Mouse (Mus musculus) urinary bladder, postnatal 14 days (tissue): ENCODE results near the gene Wfdc5.

ENCODE experiments used
- DNase-seq: peaks from one replicate; pipeline ENCODE4 v3.0.0; 2021; ENCODE audit warnings: low spot score

The Wfdc5 gene

DNA sequence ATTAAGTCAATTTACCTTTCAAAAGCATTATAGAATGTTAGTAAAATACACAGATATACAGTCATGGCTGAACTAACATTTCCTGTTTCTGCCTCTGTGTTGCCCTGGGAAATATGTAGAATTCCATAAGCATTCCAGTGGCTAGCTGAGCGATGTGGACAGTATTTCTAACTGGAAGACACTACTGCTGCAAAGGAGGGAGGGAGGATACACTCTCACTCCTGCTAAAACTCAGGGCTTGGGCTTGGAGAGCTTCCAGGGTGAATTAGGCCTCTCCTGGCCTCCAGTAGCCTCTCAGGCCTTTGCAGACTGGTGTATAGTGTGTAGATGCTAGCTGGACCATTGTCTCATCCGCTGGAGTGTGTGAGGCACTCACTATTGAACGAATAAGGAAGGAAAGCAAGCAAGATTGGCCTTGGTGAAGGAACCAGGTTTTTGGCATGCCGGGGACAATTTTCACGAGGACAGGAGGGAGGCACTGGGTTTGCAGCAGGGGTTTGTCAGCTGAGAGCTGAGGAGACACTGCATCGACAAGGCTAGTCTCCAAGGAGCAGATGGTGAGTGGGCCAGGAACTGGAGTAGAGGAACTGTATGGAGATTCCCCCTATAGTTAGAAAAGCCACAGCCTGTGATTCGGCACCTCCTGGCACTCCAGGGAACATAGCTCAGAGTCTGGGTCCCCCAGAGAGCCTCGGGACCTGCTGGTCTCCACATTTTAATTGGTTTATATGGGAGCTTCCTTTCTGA is 7.7 kb downstream of the Wfdc5 start:
- DNase-seq, result no peak

DNA sequence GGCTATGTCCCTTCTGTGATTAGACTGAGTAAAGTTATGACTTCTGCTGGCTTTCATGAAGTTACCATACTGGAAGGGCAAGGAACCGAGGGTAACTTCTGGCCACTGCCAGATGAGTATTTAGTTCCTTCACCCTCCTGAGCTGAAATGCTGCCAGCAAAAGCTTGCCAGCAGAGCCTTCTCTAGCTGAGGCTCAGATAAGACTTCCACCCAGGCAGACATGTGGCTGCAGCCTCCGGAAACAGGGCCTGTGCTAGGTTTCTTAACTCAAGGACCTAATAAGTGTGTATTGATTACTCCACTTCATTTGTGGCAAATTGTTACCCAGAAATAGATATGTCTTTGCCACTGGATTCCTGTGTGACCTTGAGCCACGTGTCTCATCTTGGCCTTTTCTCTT is 9.1 kb downstream of the Wfdc5 start:
- DNase-seq, result peak; percentile 48

DNA sequence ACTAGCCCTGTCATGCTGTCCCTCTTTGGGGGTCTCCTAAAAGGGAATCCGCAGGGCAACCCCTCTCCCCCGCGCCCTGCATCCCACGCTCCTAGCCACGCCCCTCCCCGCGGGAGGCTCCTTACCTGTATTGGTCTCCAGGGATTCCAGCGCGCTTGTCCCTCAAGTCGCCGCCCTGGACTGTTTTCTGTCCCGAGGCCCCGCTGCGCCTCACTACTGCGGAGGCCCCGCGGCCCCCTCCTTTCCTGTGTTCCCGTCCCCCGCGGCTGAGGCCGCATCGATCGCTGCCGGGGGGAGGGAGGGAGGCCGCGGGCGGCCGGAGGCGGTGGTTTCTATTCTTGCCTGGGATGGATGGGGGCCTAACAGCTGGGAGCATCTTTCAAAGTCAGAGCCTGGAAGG is 11.6 kb downstream of the Wfdc5 start, which contains the start of gene Kcns1:
Kcns1 (minus strand) TSS at position 212 of the 400 bp plus-strand sequence.
- DNase-seq, result no peak

DNA sequence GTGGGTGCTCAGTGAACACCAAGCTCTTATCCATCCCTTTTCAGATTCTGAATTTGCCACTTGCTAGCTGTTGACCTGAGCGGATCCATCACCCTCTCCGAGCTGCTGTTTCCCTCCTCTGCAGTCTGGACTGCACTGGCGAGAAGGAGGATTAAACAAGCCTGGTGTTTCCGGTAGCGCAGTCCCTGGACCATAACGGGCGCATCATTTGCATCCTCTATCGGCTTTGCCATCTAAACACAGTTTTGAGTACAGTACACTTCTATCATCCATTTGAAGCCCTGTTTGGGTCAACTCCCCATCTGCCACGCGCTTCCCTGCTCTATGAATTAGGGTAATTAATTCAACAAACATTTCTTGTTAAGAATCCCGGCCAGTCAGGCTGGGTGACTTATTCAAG is 12.2 kb downstream of the Wfdc5 start:
- DNase-seq, result no peak

DNA sequence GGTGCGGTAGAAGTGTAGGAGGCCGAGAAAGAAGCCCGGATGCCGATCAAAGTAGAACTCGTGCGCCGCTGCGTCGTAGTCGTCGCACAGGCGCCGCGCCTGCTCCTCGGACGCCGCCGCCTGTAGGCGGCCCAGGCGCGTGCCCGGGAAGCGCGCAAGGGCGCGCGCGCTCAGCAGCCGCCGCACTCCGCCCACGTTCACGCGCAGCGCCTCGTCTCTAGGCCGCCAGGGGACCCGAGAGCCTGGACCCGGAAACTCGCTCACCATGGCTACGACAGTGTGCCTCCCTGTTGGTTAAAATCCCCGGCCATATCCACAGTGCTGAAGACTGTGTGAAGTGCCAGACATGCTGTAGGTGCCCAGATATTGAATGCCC is 14.0 kb downstream of the Wfdc5 start:
- DNase-seq, result no peak

DNA sequence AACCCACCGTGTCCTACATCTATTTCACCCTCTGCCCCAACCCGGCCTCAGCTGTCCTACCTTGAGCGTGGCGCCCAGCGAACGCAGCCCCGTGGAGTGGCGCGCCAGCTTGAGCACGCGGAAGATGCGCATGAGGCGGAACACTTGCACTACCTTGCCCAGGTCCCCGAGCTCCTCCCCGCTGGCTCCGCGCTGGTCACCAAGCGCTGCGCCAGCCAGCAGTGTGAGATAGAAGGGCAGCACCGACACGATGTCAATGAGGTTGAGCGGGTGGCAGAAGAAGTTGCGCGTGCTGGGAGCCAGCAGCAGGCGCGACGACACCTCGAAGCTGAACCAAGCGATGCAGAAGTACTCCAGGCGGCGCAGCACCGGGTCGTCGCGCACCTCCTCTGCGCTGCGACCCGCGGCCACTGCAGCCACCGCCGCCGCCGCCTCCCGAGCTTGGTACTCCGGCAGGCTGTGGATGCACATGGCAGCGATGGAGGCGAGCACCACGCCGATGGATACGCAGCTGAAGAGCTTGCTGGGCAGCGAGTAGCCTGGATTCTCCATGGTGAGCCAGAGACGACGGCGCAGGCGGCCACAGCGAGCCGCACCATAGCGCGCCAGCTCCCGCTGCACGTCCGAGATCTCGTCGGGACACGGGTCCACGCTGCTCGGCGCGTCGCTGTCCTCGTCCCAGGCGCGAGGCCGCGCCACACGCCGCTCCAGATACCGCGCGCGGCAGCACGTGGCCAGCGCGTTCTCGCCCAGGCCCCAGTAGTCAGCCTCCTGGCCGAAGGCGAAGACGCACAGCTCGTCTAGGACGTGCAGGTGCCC is 14.6 kb downstream of the Wfdc5 start:
- no peak for DNase-seq

DNA sequence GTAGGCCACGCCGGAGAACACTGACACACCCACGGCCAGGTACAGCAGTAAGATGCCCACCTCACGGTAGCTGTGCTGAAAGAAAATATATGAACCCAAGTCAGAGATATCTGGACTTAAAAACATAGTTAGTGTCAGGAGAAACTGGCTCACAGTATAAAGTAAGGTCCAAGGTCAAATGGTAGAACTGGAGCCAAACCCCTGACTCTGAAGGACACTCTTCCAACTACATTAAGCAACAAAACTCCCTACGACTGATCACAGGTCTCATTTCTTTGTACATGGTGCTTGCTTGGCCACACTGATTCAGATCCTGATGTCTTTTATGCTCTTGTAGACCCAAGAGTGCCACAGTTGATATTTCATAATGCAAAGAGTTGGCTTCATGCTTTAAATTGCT is 17.6 kb downstream of the Wfdc5 start:
- DNase-seq, result no peak

DNA sequence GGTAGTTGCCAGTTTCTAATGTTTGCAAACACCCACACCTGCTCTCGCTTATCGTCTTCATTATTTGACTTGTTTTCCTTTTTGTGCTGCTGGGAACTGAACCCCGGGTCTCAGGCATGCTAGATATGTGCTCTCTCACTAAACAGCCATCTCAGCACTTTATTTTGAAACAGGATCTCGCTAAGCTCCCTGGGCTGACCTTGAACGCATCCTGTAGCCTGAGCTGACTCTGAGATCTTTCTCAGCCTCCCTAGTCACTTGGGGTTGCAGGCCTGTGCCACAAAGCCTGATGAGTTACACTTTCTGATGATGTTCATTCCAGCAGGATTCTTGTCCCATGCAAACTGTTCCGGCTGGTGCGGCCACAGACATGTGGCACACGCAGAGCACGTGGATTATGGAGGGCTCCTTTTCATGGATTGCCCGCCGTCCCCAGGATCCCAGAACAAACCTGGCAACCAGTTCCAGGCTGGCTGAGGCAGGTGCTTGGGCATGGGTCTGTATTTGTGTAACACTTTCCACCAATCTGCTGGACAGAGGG is 21.0 kb downstream of the Wfdc5 start:
- DNase-seq, result no peak

DNA sequence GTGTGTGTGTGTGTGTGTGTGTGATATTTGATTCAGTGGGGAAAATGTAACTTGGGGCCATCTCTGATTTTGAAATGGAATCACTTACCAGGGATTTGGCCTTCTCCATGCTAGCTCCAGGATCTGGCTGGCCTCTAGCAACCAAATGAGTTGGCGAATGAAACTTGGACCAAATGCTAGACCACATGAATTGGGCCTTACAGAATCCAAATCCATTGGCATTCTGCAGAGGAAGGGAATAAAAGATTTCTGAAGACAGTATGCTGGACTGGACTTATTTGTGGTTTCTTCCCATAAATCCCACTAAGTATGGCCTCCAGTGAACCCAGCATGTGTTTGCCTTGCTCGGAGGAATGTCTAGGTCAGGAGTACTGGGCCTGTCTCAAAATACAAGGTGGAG is 23.7 kb downstream of the Wfdc5 start:
- no peak for DNase-seq

DNA sequence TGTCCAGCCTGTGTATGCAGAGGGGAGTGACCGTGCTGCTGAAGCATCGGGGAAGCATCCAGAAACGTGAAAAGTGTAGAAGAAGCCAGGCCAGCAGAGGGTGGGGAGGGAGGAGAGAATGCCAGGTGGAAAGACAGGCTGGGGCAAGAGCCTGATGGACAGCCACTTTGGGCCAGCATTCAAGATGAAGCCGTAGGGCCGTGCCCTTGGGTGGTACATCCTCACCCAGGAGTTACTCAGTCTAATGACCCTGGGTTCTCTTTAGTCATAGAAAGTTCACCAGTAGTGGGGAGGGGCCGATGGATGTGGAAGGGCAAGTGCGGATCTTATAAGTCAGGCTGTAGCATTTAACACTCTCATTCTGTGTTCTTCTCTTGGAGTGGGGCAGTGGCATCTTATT is 26.4 kb downstream of the Wfdc5 start:
- DNase-seq, result no peak

DNA sequence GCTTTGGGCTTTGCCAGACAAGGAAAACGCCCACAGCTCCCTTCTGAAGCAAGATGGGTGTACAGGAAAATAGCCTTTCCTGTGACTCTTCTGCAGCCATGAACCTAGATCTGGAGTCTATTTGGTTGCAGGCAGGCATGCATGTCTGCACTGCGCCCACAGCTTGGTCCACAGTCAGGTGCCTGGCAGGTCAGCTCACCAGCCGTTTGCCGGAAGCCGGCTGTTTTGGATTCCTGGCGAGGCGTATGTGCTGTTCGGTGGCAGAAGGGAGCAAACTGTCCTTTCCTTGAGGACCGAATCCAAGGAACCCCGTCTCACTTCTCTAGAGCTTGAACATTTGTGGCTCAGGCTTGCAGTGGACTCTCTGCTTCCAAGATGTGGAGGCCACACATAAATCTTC is 28.5 kb downstream of the Wfdc5 start:
- DNase-seq, result no peak

DNA sequence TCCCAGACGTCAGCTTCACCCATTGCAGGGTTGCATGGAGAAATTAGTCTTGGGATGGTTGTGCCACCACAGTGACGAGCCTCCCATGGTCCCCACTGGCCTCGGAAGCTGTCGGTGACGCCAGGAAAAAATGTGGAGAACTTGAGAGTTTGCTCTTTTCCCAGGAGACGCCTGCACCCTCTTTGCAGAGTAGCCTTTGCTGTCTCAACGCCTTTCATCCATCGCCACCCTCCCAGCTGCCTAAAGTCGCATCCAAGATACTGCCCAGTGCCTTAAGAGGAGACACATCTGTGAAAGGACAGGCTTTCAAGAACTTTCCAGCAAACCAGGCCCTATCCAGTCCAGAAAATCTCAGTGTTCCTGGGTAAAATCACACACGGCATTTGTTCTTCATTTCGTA is 30.2 kb downstream of the Wfdc5 start:
- no peak for DNase-seq

DNA sequence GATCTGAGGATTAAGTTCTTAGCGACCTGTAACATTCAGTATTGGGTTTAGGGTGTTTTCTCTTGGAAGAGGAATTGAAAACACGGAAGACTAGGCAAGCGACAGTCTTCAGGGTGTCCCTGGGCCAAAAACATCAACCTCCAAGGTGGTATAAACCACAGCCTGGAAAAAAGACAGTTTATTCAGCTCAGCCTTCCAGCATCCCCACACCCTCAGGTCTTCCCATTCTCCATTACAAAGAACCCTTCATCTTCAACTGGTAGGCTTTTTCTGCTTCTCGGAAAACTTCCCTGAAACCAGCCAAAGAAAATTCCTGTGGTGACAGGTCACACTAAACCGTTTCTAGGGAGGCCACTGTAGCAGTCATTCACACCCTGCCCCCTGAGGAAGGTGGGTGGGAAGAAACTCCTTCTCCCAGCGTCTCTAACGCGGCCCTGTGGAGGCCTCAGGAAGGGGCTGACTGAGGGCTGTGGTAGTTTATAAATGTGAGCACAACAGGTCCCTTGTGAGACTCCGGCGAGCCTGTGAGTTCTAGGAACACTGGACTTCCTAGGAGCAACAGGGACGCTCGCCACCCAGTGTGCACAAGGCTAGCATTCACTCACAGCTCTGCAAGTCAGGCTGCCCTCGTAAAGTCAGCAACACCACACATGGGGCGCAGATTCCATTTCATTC is 32.3 kb downstream of the Wfdc5 start:
- DNase-seq, result no peak

DNA sequence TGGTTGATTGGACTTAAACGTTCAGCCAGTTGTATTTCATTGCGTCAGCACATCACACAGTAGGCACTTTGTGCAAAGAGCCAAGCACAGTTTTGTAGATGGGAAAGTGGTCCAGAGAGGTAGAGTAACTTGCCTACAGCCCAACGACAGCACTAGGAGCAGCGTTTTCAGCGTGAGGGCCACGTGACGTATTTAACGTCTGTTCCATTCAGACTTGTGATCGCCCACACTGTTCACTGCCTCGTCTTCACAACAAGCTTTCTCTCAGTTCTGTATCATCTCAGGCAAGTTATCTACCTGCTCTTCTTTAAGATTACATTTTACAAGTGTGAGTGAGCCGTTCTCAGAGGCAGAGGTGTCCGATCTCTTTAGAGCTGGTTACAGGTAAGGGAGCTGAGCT is 36.0 kb downstream of the Wfdc5 start:
- DNase-seq, result no peak

DNA sequence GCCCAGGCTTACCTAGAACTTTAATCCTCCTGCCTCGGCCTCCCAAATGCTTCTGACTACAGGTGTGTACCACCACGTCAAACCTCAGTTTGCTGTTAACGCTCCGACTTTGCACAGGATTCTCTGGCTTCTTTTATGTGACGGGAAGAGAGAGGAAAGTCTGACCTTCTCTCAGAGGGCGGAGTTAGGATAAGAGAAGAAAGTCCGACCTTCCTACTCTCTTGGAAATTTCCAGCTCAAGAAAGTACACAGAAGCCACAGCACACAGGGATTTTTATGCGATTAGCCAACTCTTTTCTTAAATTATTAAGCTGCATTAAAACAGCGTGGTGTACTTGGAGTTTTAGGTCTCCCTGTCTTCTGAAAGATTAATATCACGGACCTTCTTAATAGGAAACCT is 38.0 kb downstream of the Wfdc5 start:
- no peak for DNase-seq

DNA sequence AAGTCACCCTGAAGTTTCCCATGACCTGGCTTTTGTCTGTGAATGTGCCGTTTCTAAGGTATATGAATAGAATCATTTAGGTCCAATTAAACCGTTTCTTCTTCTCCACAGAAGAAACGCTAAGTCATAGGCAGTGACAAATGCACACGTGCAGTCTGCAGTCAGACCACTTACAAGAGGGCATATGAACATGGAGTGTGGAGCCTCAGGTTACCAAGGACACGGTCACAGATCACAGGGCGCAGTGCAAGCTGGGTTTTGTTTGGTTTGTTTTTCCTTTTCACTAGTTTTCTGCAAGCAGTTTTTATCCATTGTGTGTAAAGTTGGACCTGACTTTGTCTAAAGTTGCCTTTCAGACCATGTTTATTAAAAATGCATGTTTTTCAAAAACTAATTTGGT is 38.5 kb downstream of the Wfdc5 start:
- DNase-seq, result no peak

DNA sequence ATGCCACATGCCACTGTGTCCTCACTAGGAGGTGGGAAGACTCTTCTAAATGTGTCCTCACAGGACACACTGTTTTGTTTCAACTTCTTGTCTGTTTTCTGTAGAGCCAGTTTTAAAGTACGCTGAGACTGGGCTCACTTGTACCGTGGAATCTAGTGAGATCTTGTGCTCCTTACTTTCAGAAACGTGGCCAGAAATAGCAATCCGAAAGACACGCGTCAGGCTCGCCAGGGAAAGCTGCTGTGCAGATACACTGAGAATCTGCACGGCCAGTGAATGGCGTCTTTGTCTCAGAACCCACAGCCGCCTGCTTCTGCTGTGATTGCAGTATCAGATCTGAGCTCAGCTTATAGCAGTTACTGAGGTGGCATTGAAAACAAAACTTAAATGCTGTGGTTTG is 40.5 kb downstream of the Wfdc5 start:
- DNase-seq, result no peak

DNA sequence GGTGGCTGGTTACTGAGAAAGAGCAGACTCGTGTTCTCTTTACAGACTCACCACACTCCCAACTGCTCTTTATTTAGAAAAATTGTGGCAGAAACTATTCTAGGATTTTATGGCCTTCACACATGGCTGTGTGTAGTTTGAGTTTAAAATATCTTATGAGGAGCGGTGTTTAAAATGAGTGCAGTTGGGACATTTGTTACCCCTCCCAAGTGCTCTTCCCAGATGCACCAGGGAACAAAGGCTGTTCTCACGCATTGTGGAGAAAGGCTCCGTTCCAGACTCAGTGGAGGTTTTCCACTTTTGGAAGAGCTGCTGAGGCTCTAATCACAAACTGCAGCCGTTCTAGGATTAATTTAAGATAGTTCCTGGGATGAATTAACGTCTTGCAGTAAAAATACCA is 44.8 kb downstream of the Wfdc5 start:
- DNase-seq, result no peak

DNA sequence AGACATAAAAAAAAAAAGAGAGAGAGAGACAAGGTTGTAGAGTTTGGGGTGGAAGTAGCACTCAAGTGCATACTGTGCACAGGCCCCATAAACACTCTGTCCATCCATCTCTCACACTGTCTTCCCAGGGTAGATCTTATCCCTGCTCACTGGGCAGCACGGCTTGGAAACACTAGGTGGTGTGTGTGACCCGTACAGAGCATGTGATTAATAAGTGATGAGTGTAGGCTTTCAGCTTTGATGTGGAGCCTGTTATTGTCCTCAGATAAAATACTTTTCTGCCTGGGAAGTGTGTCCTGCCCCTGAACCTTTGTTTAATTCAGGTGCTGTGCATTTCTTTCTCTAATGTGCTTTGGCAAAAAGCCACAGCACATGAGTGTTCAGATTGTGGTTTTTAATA is 46.1 kb downstream of the Wfdc5 start:
- DNase-seq, result no peak

DNA sequence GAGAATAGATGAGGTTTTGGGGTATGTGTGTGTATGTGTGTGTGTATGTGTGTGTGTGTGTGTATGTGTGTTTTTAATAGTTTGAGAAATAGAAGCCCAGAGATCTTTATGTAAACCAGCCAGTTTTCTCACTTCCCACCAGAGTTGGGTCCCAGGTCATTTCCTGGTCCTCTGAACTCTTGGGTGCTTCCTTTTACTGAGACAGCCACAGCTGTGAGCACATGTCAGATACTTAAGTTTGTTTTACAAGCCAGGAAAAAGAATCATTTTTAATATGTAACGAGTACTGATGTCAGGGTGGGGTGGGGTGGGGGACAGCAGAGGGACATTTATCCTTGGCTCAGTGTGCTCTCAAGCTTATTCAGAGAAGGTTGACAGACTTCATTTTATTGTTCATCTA is 47.2 kb downstream of the Wfdc5 start:
- DNase-seq, result no peak

DNA sequence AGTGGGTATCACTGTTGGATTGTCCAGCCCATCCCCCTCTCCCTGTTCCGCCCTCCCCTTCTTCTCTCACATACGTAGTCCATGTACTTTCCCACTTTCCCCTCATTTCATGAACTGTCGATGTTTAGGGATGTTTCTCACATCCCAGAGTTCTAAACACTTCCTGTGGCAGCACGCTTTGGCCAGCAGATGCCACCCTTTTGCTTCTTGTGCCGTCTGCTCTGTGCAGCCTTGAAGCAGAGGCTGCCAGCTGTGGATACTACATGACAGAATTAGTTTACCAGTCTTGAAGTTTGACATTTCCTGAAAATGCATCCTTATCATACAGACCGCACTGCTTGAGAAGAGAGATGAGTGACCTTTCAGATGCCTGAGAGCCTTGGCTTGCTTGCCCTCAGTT is 48.0 kb downstream of the Wfdc5 start:
- DNase-seq, result peak; percentile 26

DNA sequence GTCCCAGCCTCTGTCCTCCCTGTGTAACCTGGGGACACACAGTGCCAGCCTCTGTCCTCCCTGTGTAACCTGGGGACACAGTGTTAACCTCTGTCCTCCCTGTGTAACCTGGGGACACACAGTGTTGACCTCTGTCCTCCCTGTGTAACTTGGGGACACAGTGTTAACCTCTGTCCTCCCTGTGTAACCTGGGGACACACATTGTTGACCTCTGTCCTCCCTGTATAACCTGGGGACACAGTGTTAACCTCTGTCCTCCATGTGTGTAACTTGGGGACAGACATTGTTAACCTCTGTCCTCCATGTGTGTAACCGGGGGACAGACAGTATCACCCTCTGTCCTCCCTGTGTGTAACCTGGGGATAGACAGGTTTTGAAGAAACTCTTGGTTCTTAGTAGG is 51.0 kb downstream of the Wfdc5 start:
- no peak for DNase-seq
